Mouse (Mus musculus) naive thymus-derived CD4-positive, alpha-beta T cell, adult 2 months (primary cell): ENCODE measurements at regions not wholly inside any gene's neighbourhood (a gene's known extent, or its start where the extent isn't known, plus 50 kb on each side); places are given as distances from the start of the nearest gene placed in this dataset.

Experiments
- DNase-seq: peaks from one replicate; pipeline ENCODE4 v3.0.0-alpha.2; 2011; ENCODE audit warnings: low read depth

- DNase-seq: no peak
These were observed 149.8 kb downstream of the Satb1 start for GRCm38 (mm10) chr17:51683318-51683717.

GRCm38 (mm10) chr17:51682368-51682767, 150.7 kb downstream of the Satb1 start:
- no peak for DNase-seq

- no peak for DNase-seq
These were observed 155.6 kb downstream of the Satb1 start for GRCm38 (mm10) chr17:51677451-51677850.

GRCm38 (mm10) chr17:51658408-51658807, 174.7 kb downstream of the Satb1 start:
- DNase-seq: no peak

- DNase-seq: no peak
These were observed 179.2 kb downstream of the Satb1 start for GRCm38 (mm10) chr17:51653881-51654280.

- DNase-seq: no peak
These were observed 181.2 kb downstream of the Satb1 start for GRCm38 (mm10) chr17:51651880-51652279.

GRCm38 (mm10) chr17:51649213-51649815, 183.8 kb downstream of the Satb1 start:
- no peak for DNase-seq

GRCm38 (mm10) chr17:51646416-51646815, 186.7 kb downstream of the Satb1 start:
- DNase-seq: no peak

- no peak for DNase-seq
These were observed 187.2 kb downstream of the Satb1 start for GRCm38 (mm10) chr17:51645866-51646265.

GRCm38 (mm10) chr17:51642682-51643081, 190.4 kb downstream of the Satb1 start:
- no peak for DNase-seq

GRCm38 (mm10) chr17:51635913-51636312, 197.2 kb downstream of the Satb1 start:
- DNase-seq: no peak

- no peak for DNase-seq
These were observed 201.5 kb downstream of the Satb1 start for GRCm38 (mm10) chr17:51631574-51631973.

GRCm38 (mm10) chr17:51620528-51620927, 212.6 kb downstream of the Satb1 start:
- no peak for DNase-seq

- DNase-seq: no peak
These were observed 247.8 kb downstream of the Satb1 start for GRCm38 (mm10) chr17:51585263-51585662.

GRCm38 (mm10) chr17:51583984-51584880, 248.9 kb downstream of the Satb1 start:
- DNase-seq: no peak

- DNase-seq: no peak
These were observed 249.8 kb downstream of the Satb1 start for GRCm38 (mm10) chr17:51583277-51583676.

- no peak for DNase-seq
These were observed 277.2 kb downstream of the Satb1 start for GRCm38 (mm10) chr17:51555854-51556253.

GRCm38 (mm10) chr17:51554446-51554845, 278.6 kb downstream of the Satb1 start:
- no peak for DNase-seq

- DNase-seq: no peak
These were observed 280.6 kb downstream of the Satb1 start for GRCm38 (mm10) chr17:51552277-51553015.

GRCm38 (mm10) chr17:51546999-51547398, 286.1 kb downstream of the Satb1 start:
- no peak for DNase-seq

- DNase-seq: no peak
These were observed 290.5 kb downstream of the Satb1 start for GRCm38 (mm10) chr17:51542544-51542943.

GRCm38 (mm10) chr17:51534678-51535077, 298.4 kb downstream of the Satb1 start:
- no peak for DNase-seq

- DNase-seq: no peak
These were observed 298.8 kb downstream of the Satb1 start for GRCm38 (mm10) chr17:51534270-51534669.
